Mouse (Mus musculus) frontal cortex, adult 2 months (tissue): ENCODE measurements around the gene Dnttip2. TPM values are rescaled to one million over a fixed set of nuclear protein-coding genes. Genes with fewer than 3 reads are reported as not detected.
"Not testable (repeated sequence)": the region's sequence is repeated elsewhere in the genome, so short reads cannot be mapped to it uniquely, and the experiment has no call there.

Experiments used
- DNase-seq, 2 experiments: peaks; one replicate each; pipeline ENCODE4 v3.0.0; 2022; ENCODE audit warnings: low spot score in 1 of 2; ENCODE audit errors: extremely low spot score in 1 of 2
- polyA plus RNA-seq: library from polyadenylated mRNA; depleted of rRNA; stranded (reverse); fragments of >200 nt; gene quantifications from 2 replicates; pipeline ENCODE4 v1.2.3, GENCODE M21; 2012

The Dnttip2 gene
- polyA plus RNA-seq, 1 experiment = 21.0 TPM

DNA sequence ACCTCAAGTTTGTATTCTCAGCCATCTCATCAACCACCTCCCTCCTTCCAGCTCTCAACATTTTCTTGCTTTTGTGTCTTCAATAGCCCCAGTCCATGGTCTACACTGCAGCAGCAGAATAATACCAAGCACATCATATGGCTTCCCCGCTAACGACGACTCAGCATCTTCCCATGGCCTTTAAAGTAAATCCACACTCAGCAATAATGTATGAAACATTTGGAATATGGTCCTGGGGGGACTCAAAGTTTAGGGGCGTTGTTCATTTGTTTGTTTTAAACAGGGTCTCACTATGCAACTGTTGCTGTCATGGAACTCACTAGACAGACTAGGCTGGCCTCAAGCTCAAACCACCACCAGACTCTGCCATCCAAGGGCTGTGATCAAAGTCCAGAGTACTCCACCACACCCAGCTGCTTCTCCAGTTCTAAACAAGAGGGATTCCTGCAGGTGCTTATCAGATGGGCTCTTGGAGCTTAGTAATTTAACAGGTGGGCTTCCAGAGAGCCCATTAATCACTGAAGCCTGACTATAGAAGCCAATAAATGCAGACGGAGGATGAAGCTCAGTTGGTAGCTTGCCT lies 14.5 kb downstream of the Dnttip2 start:
- DNase-seq = no peak

GRCm38 (mm10) chr3:122289344-122289743 lies 15.2 kb downstream of the Dnttip2 start:
- DNase-seq = not testable (repeated sequence)

DNA sequence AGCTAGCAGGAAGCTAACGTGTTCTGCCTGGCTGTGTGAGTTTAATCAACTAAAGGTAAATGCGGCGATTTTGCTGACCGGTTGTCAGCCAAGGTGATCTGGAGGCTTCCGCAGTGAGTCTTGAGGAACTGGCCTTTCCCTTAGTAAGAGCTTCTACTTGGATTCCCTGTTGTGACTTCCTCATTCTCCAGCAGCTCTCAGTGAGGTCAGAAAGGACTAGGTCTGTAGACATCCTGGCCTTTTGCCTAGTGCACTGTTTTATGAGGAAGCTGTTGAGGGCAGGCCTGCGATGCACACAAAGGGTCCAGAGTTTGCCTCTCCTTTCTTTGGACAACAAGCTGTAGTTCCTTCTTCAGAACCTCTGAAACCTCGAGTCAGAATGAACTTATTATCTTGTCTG lies 16.5 kb downstream of the Dnttip2 start:
- DNase-seq = peak in 1 of 2 experiments; percentile 31

- no peak for DNase-seq
These were observed 17.6 kb downstream of the Dnttip2 start for GRCm38 (mm10) chr3:122291828-122292227.

- DNase-seq = peak; percentile 82 to 91
These were observed 18.4 kb downstream of the Dnttip2 start for GRCm38 (mm10) chr3:122292300-122293222.

GRCm38 (mm10) chr3:122293223-122293953 lies 19.2 kb downstream of the Dnttip2 start:
- DNase-seq = peak in 1 of 2 experiments; percentile 51

- DNase-seq = peak; percentile 93 to 95
These were observed 20.0 kb downstream of the Dnttip2 start, which contains the start of gene Bcar3 for GRCm38 (mm10) chr3:122293954-122294850. Gene Bcar3 (plus strand): TSS chr3:122294136.

GRCm38 (mm10) chr3:122295511-122295910 lies 21.3 kb downstream of the Dnttip2 start:
- DNase-seq = peak in 1 of 2 experiments; percentile 82

DNA sequence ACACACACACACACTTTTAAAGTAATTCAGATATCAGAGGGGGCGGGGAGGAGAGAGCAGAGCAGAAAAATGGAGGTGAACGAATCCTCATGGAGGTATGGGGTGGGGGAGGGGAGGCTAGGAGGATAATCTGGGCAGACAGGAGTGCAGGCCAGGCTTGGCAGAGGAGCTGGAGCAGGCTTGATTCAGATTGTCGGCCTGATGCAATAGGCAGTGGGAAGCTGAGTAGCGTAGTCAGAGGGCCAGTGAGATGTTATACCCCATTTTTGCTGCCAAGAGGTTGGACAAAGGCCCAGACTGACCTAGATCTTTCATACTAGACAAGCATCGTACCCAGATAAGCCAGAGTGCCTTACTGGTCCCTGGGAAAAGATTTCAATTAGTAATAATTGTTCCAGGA lies 22.8 kb downstream of the Dnttip2 start:
- DNase-seq = no peak

GRCm38 (mm10) chr3:122300983-122301919 lies 27.1 kb downstream of the Dnttip2 start:
- peak; percentile 80 to 86 for DNase-seq

GRCm38 (mm10) chr3:122304560-122304959 lies 30.4 kb downstream of the Dnttip2 start:
- no peak for DNase-seq

DNA sequence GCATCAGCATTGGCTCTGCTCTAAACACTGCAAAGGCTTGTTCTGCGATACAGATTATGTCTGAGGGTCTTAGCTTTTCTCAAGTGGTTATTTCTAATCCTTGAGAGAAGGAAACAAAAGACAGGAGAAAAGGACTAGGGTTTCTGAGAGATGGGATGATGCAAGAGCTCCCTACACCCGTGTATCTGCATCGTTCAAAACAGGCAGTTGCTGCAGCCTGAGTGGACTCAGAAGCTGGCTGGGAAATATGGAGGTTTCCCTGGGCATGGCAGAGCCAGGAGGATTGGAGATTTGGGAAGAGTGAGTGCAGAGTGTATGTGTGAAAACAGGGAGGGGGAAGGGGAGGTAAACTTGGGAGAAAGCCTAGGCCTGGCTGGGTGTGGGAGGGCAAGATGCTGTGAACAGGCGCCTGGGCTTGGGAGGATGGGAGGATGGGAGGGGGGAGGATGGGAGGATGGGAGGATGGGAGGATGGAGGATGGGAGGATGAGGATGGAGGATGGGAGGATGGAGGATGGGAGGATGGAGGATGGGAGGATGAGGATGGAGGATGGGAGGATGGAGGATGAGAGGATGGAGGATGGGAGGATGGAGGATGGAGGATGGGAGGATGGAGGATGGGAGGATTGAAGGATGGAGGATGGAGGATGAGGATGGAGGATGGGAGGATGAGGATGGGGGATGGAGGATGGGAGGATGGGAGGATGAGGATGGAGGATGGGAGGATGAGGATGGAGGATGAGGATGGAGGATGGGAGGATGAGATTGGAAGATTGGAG lies 33.9 kb downstream of the Dnttip2 start:
- no peak for DNase-seq

DNA sequence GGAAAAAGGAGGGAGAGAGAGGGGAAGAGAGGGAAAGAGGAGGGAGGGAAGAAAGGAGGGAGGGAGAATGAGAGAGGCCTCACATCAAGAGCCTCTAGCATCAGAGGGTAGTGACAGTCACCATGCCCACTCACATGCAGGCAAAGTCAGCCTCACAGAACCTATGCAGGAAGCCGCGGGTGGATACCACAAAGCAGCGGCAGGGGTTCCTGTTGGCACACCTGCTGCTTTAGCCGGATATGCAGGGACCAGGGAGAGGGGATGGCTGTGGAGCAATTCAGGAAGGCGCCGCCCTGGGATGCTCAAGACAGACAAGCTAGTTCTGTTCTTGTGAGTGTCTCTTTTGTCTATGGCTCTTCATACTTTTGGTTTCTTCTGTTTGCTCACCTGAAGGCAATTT lies 34.8 kb downstream of the Dnttip2 start:
- DNase-seq = no peak

GRCm38 (mm10) chr3:122312078-122312477 lies 37.9 kb downstream of the Dnttip2 start:
- peak; percentile 62 to 94 for DNase-seq

DNA sequence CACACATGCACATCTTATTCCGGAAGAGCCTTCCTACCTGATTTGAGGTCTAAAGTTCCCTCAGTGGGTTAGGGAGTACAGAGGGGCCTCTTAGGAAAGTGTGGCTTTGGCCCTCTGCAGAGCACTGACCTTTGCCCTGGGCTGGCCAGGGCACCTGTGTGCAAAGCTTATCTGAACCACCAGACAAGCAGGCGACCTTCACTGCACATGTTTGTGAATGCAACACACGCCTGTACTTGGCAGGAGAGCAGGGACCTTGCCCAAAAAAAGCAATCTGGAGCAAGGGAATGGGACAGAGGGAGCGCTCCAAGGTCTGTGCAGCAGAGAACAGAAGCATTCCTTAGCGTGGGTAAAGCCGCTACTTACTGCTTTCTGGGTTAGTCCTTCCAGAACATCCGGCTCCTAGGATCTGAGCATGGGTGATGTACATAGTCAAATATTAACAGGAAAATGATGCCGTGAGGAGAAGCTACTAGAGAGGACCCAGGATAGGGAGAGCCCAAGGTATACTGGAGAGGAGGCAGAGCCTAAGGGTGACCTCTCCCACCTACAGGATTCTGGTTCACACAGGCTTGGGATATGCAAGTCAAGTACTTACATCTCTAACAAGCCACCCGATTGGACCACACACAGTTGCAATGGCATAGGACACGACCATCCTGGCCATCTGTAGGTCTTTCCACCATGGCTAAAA lies 38.9 kb downstream of the Dnttip2 start:
- DNase-seq = no peak

GRCm38 (mm10) chr3:122313936-122314335 lies 39.7 kb downstream of the Dnttip2 start:
- no peak for DNase-seq

GRCm38 (mm10) chr3:122316621-122317020 lies 42.4 kb downstream of the Dnttip2 start:
- no peak for DNase-seq

- no peak for DNase-seq
These were observed 43.2 kb downstream of the Dnttip2 start for GRCm38 (mm10) chr3:122317339-122317738.
